Mouse (Mus musculus): ENCODE results near the gene Cdhr1.
"Not testable (repeated sequence)": the region's sequence is repeated elsewhere in the genome, so short reads cannot be mapped to it uniquely, and the experiment has no call there.

Gene Cdhr1

DNA sequence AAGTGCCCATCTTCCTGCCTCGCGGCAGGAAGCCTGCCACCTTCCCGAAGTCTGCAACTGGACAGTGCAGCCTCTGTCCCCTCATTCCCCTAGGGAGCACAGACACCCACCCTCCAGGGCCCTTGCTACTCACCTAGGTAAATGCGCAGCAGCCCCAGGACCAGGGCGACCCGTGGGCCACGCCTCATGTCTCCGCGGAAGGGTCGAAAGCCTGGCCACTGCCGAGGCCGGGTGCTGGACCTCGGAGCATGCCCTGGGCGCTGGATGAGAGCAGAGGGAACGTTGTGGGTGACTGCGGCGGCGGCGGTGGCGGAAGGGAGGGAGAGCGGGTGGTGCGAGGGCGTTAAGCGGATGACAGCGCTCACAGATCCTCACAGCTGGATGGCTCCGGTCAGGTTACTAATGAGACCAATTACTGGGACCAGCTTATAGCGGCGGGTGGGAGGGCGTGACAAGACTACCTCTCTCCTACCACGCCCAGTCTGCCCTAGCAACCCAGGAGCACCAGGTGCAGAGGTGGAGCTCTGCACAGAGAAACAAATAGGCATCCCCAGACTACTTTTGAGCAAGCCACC lies at the start of gene Cdhr1:
Cdhr1 (minus strand) TSS at position 392 of the 575 bp plus-strand sequence.
- DNase-seq (ENCODE audit: low spot score), result peak; percentile 18

DNA sequence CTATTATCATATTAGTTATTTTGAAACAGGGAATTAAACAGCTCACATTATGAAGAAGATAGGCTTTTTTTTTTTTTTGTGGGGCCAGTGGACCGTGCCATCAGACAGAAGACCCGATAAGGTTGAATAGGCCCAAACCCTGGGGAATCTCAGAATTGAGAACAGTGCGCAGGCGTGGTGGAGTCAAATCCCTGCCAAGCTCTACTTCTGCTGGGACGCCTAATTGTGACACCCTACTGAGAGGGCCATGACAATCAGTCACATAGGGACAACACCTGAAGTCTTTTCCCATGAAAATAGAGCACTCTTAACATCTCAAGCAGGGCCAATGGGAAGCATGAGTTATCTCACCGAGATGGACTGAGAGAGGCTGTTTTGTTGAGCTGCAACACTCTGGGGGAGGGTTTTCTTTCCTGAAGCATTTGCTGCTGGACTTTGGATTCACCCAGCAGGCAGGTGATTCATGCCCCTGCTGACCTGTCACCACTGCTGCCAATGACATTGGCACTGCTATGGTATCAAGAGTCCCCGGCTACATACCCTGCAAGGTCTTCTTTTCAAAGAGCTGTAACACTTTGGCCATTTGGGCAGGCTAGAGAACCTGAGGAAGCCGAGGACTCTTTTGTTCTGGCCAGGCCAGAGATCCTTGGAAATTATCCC lies 41.0 kb upstream of the Cdhr1 start:
- no peak for DNase-seq (ENCODE audit: low spot score)

- not testable (repeated sequence) for DNase-seq (ENCODE audit: low spot score)
Observed at GRCm38 (mm10) chr14:37137596-37137995, 39.4 kb upstream of the Cdhr1 start.

GRCm38 (mm10) chr14:37136110-37136509 lies 38.0 kb upstream of the Cdhr1 start:
- no peak for DNase-seq (ENCODE audit: low spot score)

- no peak for DNase-seq (ENCODE audit: low spot score)
Observed at GRCm38 (mm10) chr14:37135671-37136070, 37.5 kb upstream of the Cdhr1 start.

- peak; percentile 98 for DNase-seq (ENCODE audit: low spot score)
Observed at GRCm38 (mm10) chr14:37135127-37135593, 37.0 kb upstream of the Cdhr1 start, which contains the start of gene Ghitm. Gene Ghitm, minus strand, starts transcription at chr14:37135272.

GRCm38 (mm10) chr14:37134304-37135126 lies 36.4 kb upstream of the Cdhr1 start:
- no peak for DNase-seq (ENCODE audit: low spot score)

- DNase-seq (ENCODE audit: low spot score), result peak; percentile 52
Observed at GRCm38 (mm10) chr14:37127652-37128051, 29.5 kb upstream of the Cdhr1 start.

- no peak for DNase-seq (ENCODE audit: low spot score)
Observed at GRCm38 (mm10) chr14:37119233-37119632, 21.1 kb upstream of the Cdhr1 start.

- no peak for DNase-seq (ENCODE audit: low spot score)
Observed at GRCm38 (mm10) chr14:37113922-37114321, 15.8 kb upstream of the Cdhr1 start, which contains the start of gene 2610528A11Rik. Gene 2610528A11Rik, minus strand, starts transcription at chr14:37114022.

- no peak for DNase-seq (ENCODE audit: low spot score)
Observed at GRCm38 (mm10) chr14:37112931-37113330, 14.8 kb upstream of the Cdhr1 start.

- no peak for DNase-seq (ENCODE audit: low spot score)
Observed at GRCm38 (mm10) chr14:37111371-37111770, 13.2 kb upstream of the Cdhr1 start.

GRCm38 (mm10) chr14:37110456-37110855 lies 12.3 kb upstream of the Cdhr1 start:
- no peak for DNase-seq (ENCODE audit: low spot score)

DNA sequence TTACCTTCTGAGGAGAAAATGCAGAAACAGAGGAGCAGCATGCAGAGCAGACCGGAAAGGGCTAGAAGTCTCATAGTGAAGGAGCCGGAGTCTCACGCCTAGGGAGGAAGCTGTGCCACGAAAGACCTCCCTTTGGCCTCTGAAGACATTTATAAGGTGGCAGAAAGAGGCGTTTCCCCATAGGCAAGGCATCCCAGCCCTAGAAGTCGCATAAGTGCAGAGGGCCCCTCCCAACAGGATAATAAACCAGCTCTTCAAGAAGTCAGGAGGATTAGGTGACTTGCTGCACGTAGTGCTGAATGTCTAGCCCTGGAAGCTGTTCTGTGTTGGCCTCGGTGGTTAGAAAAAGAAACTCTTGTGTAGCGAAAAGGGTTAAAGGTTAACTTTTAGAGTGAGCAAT lies 11.8 kb upstream of the Cdhr1 start:
- no peak for DNase-seq (ENCODE audit: low spot score)

DNA sequence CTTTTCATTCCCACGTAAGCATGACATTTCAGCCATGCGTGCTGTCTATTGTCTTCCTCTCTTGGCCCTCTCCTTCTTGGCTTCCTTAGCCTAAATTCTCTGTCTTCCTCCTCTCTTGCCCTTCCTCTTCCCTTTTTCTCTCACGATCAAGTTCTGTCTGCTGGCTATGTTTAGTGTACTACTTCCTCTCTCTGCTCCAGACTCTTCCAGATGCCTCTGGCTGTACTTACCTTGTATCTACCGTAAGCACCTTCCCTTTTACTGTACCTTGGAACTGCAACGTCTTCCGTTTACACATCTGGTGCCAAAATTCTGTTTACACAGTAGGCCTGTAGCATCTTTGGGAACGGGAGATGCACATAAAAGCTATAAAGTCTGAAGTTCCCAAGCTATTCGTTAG lies 11.3 kb upstream of the Cdhr1 start:
- no peak for DNase-seq (ENCODE audit: low spot score)

DNA sequence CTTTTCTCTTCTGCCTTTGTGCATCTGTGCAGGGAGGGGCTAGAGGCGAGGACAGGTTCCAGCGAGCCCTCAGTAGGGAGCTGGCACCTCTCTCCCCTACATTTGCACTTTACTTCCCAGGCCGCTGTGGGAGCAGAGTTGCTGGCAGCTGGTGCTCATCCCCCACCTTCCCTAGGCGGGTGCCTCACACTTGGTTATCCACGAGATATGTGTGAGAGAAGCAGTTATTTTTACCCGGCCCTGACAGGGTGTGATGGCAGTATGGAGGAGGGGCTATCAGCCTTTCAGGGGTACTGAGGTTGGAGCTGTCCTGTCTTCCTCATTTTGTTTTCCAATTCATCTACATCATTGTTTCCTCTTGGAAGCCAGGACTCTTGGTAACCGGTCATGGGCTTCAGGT lies 7.7 kb upstream of the Cdhr1 start:
- DNase-seq (ENCODE audit: low spot score), result no peak

- no peak for DNase-seq (ENCODE audit: low spot score)
Observed at GRCm38 (mm10) chr14:37104747-37105146, 6.6 kb upstream of the Cdhr1 start.

DNA sequence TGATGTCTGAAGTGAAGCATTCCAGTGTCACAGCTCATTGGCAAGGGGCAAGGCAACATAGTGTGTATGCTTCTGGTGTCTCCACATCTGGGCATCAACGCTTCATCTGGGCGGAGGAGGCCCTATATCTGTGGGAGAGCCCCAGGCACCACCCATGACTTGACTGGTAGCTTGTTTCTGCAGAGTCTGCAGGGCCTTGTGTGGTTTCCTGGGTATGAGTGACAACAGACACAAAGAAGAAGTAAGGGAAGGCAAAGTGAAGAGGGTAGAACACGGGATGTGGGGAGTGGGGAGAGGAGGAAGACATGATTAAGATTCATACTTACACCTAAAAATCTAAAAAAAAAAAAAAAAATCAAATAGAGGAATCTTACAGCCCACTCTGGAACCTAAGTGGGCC lies 4.3 kb upstream of the Cdhr1 start:
- no peak for DNase-seq (ENCODE audit: low spot score)

- DNase-seq (ENCODE audit: low spot score), result no peak
Observed at GRCm38 (mm10) chr14:37101531-37101930, 3.4 kb upstream of the Cdhr1 start.

- DNase-seq (ENCODE audit: low spot score), result no peak
Observed at GRCm38 (mm10) chr14:37095556-37095955, 2.6 kb downstream of the Cdhr1 start.

DNA sequence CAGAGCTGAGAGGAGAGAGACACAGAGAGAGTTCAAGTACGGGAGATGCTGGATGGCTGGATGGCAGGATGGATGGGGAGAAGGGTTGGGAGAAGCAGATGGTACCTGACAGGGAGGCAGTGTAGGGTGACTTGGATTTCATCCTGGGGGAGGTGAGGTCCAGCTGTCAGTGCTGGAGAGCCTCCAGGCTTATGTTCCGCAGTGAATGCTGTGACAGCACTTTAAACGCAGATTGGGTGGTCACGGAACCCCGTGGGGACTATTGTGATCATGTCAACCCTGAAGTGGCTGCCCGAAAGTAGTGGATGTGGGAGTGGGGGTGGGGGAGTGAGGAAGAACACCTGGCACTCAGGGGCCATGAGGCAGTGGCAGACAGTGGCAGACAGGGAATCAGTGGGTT lies 3.7 kb downstream of the Cdhr1 start:
- DNase-seq (ENCODE audit: low spot score), result no peak

- DNase-seq (ENCODE audit: low spot score), result no peak
Observed at GRCm38 (mm10) chr14:37083755-37084154, 14.4 kb downstream of the Cdhr1 start.

GRCm38 (mm10) chr14:37080724-37081123 lies 17.4 kb downstream of the Cdhr1 start:
- no peak for DNase-seq (ENCODE audit: low spot score)
